In the genomic region with DNA sequence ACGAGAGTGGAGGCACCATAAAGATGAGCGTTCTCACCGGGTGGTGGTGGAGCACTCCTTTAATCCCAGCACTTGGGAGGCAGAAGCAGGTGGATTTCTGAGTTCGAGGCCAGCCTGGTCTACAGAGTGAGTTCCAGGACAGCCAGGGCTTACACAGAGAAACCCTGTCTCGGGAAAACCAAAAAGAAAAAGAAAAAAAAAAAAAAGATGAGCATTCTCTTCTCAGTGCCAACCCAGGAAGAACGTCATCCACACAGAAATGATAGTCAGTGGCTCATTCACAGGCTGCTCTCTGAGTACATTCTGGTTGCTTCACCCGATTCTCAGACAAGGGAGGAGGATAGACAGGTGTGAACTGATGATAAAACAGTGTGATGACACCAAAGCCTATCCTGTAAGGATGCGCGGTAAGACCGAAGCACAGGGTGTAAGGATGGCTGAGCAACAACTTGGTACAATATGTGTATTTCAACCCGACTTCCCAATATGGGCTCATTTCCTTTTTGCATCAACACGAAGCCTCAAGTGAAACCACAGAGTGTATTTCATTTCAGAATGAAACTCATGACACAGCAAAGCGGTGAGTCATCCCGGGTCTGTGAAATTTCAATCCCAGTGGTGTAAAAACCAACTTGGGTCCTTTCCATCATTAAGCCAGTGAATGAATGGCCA, we compare ENCODE assay signal across 10 mouse cellular contexts.
DNase-seq lines count a peak whose midpoint lies in the region; ATAC-seq and TF ChIP-seq lines count a peak whose summit lies in the region.
"Had no signal": no experiment of that assay in that cellular context is flagged by ENCODE, and none has a peak within 500 bp of the region (broad histone marks: within the 10 kb centered on the region; RNA-seq: fewer than 3 reads in every experiment).

No protein-coding gene starts in this region.

- H3K9me3 ChIP-seq in liver, embryonic 14.5 days (ENCODE audit: control insufficient read depth, low read length) = no peaks in the 10 kb centered on the region
- H3K9me3 ChIP-seq: limb, embryonic 10.5 days had no signal

- no peak overlapping the region for H3K27ac ChIP-seq in liver, embryonic 14.5 days
- H3K27ac ChIP-seq: limb, embryonic 10.5 days had no signal

- intact Hi-C loops in left cerebral cortex, postnatal 36 days (cut with DNase I) = no loop called here

- TF ChIP-seq EP300 in liver, embryonic 14.5 days (IDR thresholded peaks at IDR 0.05; ENCODE audit: low read depth) = no peak

- H3K9ac ChIP-seq in liver, embryonic 14.5 days (replicated peaks) = no peak overlapping the region

- H3K4me2 ChIP-seq in liver, embryonic 14.5 days (ENCODE audit: low read depth) = no peak overlapping the region

- no peaks in the 10 kb centered on the region for H3K4me1 ChIP-seq in liver, embryonic 14.5 days (replicated peaks; ENCODE audit: control insufficient read depth in 2 of 2, insufficient read depth in 2 of 2, low read length in 1 of 2)

- 37% methylated on average over 14 of the region's 14 CpGs for WGBS in liver, embryonic 14.5 days (ENCODE audit: insufficient replicate concordance)

- H3K27me3 ChIP-seq in liver, embryonic 14.5 days (ENCODE audit: control insufficient read depth, insufficient read depth, low read length) = no peaks in the 10 kb centered on the region

- peak in 2 of 3 experiments; percentile 6 to 43 for DNase-seq in liver, embryonic 14.5 days (ENCODE audit: low read depth in 3 of 3, low spot score in 3 of 3)
- DNase-seq in liver = no peak
- peak; percentile 87 for DNase-seq in CD4-positive helper T cell, adult 2 months (ENCODE audit: low read depth, low spot score)
- DNase-seq in layer of hippocampus, postnatal 10 days (ENCODE audit: low spot score in 2 of 2) = no peak
- no peak for DNase-seq in left cerebral cortex, postnatal 36 days (ENCODE audit: low spot score in 2 of 2)
- DNase-seq: gastrocnemius, postnatal 14 days had no signal

- no peaks in the 10 kb centered on the region for H3K36me3 ChIP-seq in liver, embryonic 14.5 days (replicated peaks; ENCODE audit: control insufficient read depth, insufficient read depth, low read depth)
- H3K36me3 ChIP-seq: limb, embryonic 10.5 days had no signal

- no peak for ATAC-seq in liver, embryonic 14.5 days (ENCODE audit: insufficient read depth)
- peak; percentile 90 for ATAC-seq in activated CD4-positive, CD25-positive, alpha-beta regulatory T cell, adult 4 months
- peak; percentile 91 for ATAC-seq in megakaryocyte progenitor cell, adult 5-6 weeks (replicated peaks; ENCODE audit: poor library complexity)
- ATAC-seq: intestine, postnatal 0 days had no signal

- H3K4me3 ChIP-seq in liver, embryonic 14.5 days (ENCODE audit: insufficient read depth in 1 of 2, low read depth in 2 of 2, low read length in 2 of 2) = no peak overlapping the region
- H3K4me3 ChIP-seq: limb, embryonic 10.5 days had no signal

- no peak for TF ChIP-seq CTCF in liver, embryonic 14.5 days (IDR thresholded peaks at IDR 0.05; ENCODE audit: low read depth)

Comparison
In these comparisons a context has a peak if more than half of its experiments do, and no peak if none do; other contexts are left out.
1. DNase-seq: peak in liver, embryonic 14.5 days (2 of 3) and CD4-positive helper T cell, adult 2 months (single experiment); none in liver (single experiment), layer of hippocampus, postnatal 10 days (0 of 2) and left cerebral cortex, postnatal 36 days (0 of 2).